Mouse (Mus musculus) liver, embryonic 14.5 days (tissue): ENCODE results near the gene Amy2a5. TPM values are rescaled to one million over a fixed set of nuclear protein-coding genes. Genes with fewer than 3 reads are reported as not detected.
"Not testable (repeated sequence)": the region's sequence is repeated elsewhere in the genome, so short reads cannot be mapped to it uniquely, and the experiment has no call there.

Experiments used
- ATAC-seq: fragments of 200-750 bp; cut with Nextera tagmentation; 2 replicates; pipeline ENCODE4 v1.8.0; 2017; ENCODE audit warnings: moderate number of reproducible peaks, mild to moderate bottlenecking, moderate library complexity; ENCODE audit not compliant: insufficient read depth
- DNase-seq, 3 experiments: peaks; one replicate each; pipeline ENCODE4 v3.0.0-alpha.2; 2012 to 2013; ENCODE audit warnings: low read depth in 3 of 3, low spot score in 3 of 3
- H3K27ac ChIP-seq: fragments of 300-500 bp; sonication (generic); 2 replicates; pipeline ENCODE4 v1.5.1; 2014; ENCODE audit warnings: moderate library complexity, mild to moderate bottlenecking, control low read depth, inconsistent platforms
- H3K27me3 ChIP-seq: fragments of 300-500 bp; sonication (generic); 2 replicates; pipeline ENCODE4 v1.6.1; 2014; ENCODE audit warnings: mild to moderate bottlenecking, low read length, moderate library complexity; ENCODE audit not compliant: control insufficient read depth, insufficient read depth
- H3K36me3 ChIP-seq: fragments of 300-500 bp; sonication (generic); replicated peaks from 2 replicates; pipeline ENCODE4 v1.6.1; 2014; ENCODE audit warnings: low read depth; ENCODE audit not compliant: control insufficient read depth, insufficient read depth
- H3K4me1 ChIP-seq, 2 experiments: fragments of 200-500 bp in 1 of 2; fragments of 300-500 bp in 1 of 2; sonication (generic) in 1 of 2; replicated peaks; 2 replicates each; pipeline ENCODE4 v1.6.1; 2012 to 2014; ENCODE audit warnings: antibody characterized with exemption in 1 of 2, inconsistent platforms in 1 of 2, low read length in 1 of 2; ENCODE audit not compliant: control insufficient read depth in 2 of 2, insufficient read depth in 2 of 2
- H3K4me2 ChIP-seq: fragments of 300-500 bp; sonication (generic); 2 replicates; pipeline ENCODE4 v1.6.1; 2014; ENCODE audit warnings: low read depth, mild to moderate bottlenecking, control low read depth, moderate library complexity
- H3K4me3 ChIP-seq, 2 experiments: fragments of 200-500 bp in 1 of 2; fragments of 300-500 bp in 1 of 2; sonication (generic) in 1 of 2; 2 replicates each; pipeline ENCODE4 v1.5.1; 2012 to 2014; ENCODE audit warnings: low read depth in 2 of 2, low read length in 2 of 2, mild to moderate bottlenecking in 2 of 2, control low read depth in 1 of 2, inconsistent platforms in 1 of 2, moderate library complexity in 1 of 2; ENCODE audit not compliant: insufficient read depth in 1 of 2
- H3K9ac ChIP-seq: fragments of 300-500 bp; sonication (generic); replicated peaks from 2 replicates; pipeline ENCODE4 v1.6.1; 2014; ENCODE audit warnings: mild to moderate bottlenecking, control low read depth, moderate library complexity
- H3K9me3 ChIP-seq: fragments of 300-500 bp; sonication (generic); 2 replicates; pipeline ENCODE4 v1.6.1; 2016; ENCODE audit warnings: low read length, mixed read lengths; ENCODE audit not compliant: control insufficient read depth
- CTCF ChIP-seq: IDR thresholded peaks from 2 replicates; pipeline ENCODE4 v1.5.1; 2016; ENCODE audit warnings: antibody characterized with exemption, low read depth, control low read depth
- EP300 ChIP-seq: IDR thresholded peaks from 2 replicates; pipeline ENCODE4 v1.6.1; 2016; ENCODE audit warnings: antibody characterized with exemption, low read depth
- WGBS: fragments of 180-500 bp; shearing (Covaris S2); extraction: QIAGEN DNeasy Blood & Tissue Kit; methylation state at CpG from one replicate; pipeline ENCODE4 v1.1.7; 2014; ENCODE audit not compliant: insufficient replicate concordance; 5-methylcytosine and 5-hydroxymethylcytosine counted together
- polyA plus RNA-seq, 2 experiments: library from polyadenylated mRNA; depleted of rRNA in 1 of 2; stranded (reverse) in 1 of 2; unstranded in 1 of 2; fragments of >200 nt; fragmentation: Nextera tagmentation in 1 of 2; extraction: Ambion mirVana in 1 of 2; gene quantifications; 2 replicates each; pipeline versions ENCODE4 v1.2.1 to v1.2.3; 2012 to 2014

Amy2a5 gene
- not detected in 2 replicates for polyA plus RNA-seq (2012; rRNA removed)
- polyA plus RNA-seq (2014; fragmentation: Nextera tagmentation; extraction: Ambion mirVana) = 0.10 and 0.60 TPM in 2 replicates

DNA sequence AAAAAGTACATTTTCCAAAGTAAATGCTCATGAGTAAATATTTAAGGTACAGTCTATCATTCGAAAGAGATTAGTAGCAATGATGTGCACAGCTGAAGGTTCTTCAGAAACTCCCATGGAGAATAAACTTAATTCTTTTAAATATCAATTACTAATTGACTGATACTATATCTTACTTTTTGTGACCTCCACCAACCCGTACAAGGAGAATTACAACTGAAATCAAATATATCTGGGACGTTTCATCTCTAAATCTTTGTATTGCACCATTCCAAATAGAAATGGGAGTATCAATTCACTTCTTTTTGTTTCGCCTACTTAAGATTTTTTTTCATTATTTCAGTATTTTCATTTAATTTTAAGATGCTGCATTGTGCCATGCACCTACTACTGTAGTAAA, at the start of gene Amy2a5:
Amy2a5 (minus strand) TSS at position 101 of the 400 bp plus-strand sequence.
- H3K36me3 ChIP-seq, H3K4me3 ChIP-seq, H3K4me1 ChIP-seq, H3K9ac ChIP-seq, H3K27ac ChIP-seq, H3K4me2 ChIP-seq, H3K9me3 ChIP-seq, ATAC-seq, DNase-seq, H3K27me3 ChIP-seq: not testable (repeated sequence)
- no CpG with 5 or more reads among the region's 4 CpGs for WGBS

DNA sequence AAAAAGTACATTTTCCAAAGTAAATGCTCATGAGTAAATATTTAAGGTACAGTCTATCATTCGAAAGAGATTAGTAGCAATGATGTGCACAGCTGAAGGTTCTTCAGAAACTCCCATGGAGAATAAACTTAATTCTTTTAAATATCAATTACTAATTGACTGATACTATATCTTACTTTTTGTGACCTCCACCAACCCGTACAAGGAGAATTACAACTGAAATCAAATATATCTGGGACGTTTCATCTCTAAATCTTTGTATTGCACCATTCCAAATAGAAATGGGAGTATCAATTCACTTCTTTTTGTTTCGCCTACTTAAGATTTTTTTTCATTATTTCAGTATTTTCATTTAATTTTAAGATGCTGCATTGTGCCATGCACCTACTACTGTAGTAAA, 32.7 kb upstream of the Amy2a5 start, which contains the start of gene Amy2a4:
Amy2a4 (minus strand) TSS at position 101 of the 400 bp plus-strand sequence.
- H3K36me3 ChIP-seq, H3K9ac ChIP-seq, H3K4me1 ChIP-seq, H3K9me3 ChIP-seq, H3K27me3 ChIP-seq, H3K4me3 ChIP-seq, H3K27ac ChIP-seq, H3K4me2 ChIP-seq, ATAC-seq, DNase-seq: not testable (repeated sequence)
- no CpG with 5 or more reads among the region's 4 CpGs for WGBS

DNA sequence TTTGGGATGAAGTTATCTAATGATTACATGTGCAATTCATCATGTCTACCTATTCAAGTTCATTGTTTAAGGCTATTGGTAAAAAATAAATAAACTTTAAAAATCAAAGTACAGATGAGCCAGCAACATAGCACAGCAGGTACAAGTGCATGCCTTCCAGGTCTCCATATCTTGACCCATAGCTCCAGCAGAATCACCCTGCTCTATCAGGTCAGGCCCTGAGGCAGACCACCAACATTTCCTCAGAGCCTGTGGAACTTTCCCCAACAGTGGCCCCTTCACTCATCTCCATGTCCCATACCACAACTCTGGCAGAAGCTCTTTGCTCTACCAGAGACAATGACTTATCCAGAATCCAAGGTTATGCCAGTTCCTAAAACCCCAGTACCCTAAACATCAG, 21.6 kb upstream of the Amy2a5 start:
- H3K9me3 ChIP-seq, H3K27me3 ChIP-seq, H3K4me2 ChIP-seq, H3K36me3 ChIP-seq, H3K4me1 ChIP-seq, H3K4me3 ChIP-seq, H3K9ac ChIP-seq, H3K27ac ChIP-seq, DNase-seq, ATAC-seq: not testable (repeated sequence)

DNA sequence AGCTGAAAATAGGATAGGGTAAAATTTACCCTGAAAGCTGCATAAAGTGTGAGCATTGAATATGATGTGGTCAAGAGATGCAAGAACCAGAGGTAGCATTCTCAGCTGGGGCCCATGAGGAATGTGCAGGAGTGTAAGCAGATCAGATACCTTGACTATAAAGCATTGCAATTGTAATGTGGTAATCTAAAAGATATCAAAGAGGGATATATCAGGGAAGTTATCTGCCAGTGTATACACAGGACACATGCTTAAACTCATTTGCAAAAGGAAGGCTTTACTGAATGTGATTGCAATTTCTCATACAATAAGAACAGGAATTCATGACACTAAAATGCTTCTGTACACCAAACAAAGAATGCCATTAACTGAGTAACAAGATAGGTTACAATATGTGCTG, 20.9 kb upstream of the Amy2a5 start:
- not testable (repeated sequence) for ATAC-seq, H3K9ac ChIP-seq, H3K27ac ChIP-seq, H3K36me3 ChIP-seq, DNase-seq, H3K27me3 ChIP-seq, H3K4me2 ChIP-seq, H3K4me1 ChIP-seq, H3K9me3 ChIP-seq, H3K4me3 ChIP-seq

DNA sequence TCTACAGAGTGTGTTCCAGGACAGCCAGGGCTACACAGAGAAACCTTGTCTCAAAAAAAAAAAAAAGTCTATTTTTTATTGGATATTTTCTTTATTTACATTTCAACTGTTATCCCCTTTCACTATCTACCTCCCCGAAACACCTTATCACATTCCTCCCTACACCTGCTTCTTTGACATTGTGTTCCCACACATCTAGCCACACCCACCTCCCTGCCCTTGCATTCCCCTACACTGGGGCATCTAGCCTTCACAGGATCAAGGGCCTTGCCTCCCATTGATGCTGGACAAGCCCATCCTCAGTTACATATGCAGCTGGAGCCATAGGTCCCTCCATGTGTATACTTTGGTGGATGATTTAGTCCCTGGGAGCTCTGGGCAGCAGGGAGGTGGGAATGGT, 31.5 kb downstream of the Amy2a5 start:
- no peak for ATAC-seq
- 65% methylated on average over 1 of the region's 1 CpGs for WGBS
- Histone ChIP-seq H3K4me1 (no peaks in the 10 kb centered on the region), H3K27ac (no peak overlapping the region), H3K36me3 (no peaks in the 10 kb centered on the region), H3K4me3 (no peak overlapping the region), H3K9ac (no peak overlapping the region), H3K27me3 (no peaks in the 10 kb centered on the region), H3K4me2 (no peak overlapping the region), H3K9me3 (no peaks in the 10 kb centered on the region)
- TF ChIP-seq CTCF = no peak
- no peak for TF ChIP-seq EP300
- no peak for DNase-seq

Other genes starting within 250 kb of the Amy2a5 start
- 0.02 and 0.04 TPM in 2 replicates for gene Amy2a4, start 32.6 kb upstream of the Amy2a5 start, polyA plus RNA-seq (2012; rRNA removed)
- gene Amy2a4, start 32.6 kb upstream of the Amy2a5 start, polyA plus RNA-seq (2014; fragmentation: Nextera tagmentation; extraction: Ambion mirVana) = 0.06 TPM in 1 of 2 replicates, not detected in the other
- 0.02 and 0.04 TPM in 2 replicates for gene Amy2a3, start 65.2 kb upstream of the Amy2a5 start, polyA plus RNA-seq (2012; rRNA removed)
- gene Amy2a3, start 65.2 kb upstream of the Amy2a5 start, polyA plus RNA-seq (2014; fragmentation: Nextera tagmentation; extraction: Ambion mirVana) = 0.06 TPM in 1 of 2 replicates, not detected in the other
- 0.02 and 0.04 TPM in 2 replicates for gene Amy2a2, start 97.8 kb upstream of the Amy2a5 start, polyA plus RNA-seq (2012; rRNA removed)
- gene Amy2a2, start 97.8 kb upstream of the Amy2a5 start, polyA plus RNA-seq (2014; fragmentation: Nextera tagmentation; extraction: Ambion mirVana) = 0.06 TPM in 1 of 2 replicates, not detected in the other